Mouse (Mus musculus): ENCODE data around the gene Fmo4. TPM values are rescaled to one million over a fixed set of nuclear protein-coding genes. Genes with fewer than 3 reads are reported as not detected.
A peak's percentile ranks its signal among the peaks of the same experiment; 100 is the strongest.

Gene Fmo4
- polyA plus RNA-seq, 1 experiment: 28.0 TPM

DNA sequence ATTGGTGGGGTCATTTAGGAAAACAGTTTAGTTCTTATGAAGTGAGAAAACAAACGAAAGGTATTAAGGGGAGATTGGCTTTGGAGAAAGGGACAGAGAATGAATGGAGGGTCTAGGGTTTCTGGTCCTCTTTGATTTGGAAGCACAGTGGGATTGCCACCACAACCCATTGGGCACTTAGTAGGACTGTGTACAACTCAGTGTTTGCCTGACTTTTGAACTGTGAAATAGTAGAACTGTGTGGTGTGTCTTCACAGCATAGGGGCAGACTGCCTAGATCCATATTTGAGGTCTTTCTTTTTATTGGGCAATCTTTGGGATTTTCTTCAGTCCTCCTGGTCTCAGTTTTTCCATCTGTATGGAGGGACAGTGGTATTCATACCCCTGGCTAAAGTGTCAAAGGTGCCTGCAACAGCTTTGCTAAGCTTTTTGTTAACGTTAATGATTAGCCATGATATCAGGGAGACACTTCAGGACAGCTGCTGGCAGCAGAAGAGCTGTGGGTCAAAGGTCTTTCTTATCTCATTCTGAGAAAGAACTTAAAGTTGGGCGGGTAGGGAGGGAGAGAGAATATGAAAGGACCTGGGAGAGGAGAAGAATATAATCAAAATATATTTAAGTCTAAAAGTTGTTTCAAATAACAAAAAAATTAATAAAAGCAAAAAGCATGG lies 40.2 kb upstream of the Fmo4 start:
- DNase-seq: peak; percentile 80
- TF ChIP-seq CTCF (conservative IDR thresholded peaks at IDR 0.05; ENCODE audit: insufficient read depth, insufficient read length, low read depth, low read length) (no peak), POLR2A (IDR thresholded peaks at IDR 0.05; ENCODE audit: low read depth, low read length) (no peak)
- Histone ChIP-seq H3K27ac (ENCODE audit: insufficient read depth, low read depth, low read length) (peak overlapping the region; percentile 92), H3K27me3 (replicated peaks; ENCODE audit: control insufficient read depth, insufficient read depth, low read length) (no peaks in the 10 kb centered on the region), H3K36me3 (ENCODE audit: control insufficient read depth, insufficient read depth, low read length) (peaks cover 4% of the 10 kb centered on the region), H3K4me1 (ENCODE audit: control insufficient read depth, insufficient read depth, low read length) (peaks cover 14% of the 10 kb centered on the region; the same call in 1 of the 2 replicates), H3K4me3 (ENCODE audit: insufficient read depth, low read depth, low read length) (no peak overlapping the region)
- WGBS: 50% methylated on average over 3 of the region's 3 CpGs

DNA sequence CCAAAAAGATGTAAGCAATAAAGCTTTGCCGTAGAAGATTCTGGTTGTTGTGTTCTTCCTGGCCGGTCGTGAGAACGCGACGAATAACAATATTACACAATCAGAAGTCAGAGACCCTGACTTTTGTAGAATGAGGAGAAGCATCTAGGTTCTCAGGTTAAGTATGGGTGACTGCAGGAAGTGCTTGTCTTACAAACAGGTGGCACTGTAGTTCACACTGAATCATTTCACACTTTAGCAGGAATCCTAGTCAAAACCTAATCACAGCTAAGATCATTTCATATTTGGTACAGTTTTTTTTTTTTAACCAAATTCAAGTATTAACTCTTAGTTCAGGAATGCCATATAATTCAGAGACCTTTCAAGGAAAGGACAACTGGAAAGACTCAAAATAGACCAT lies 33.8 kb upstream of the Fmo4 start:
- Histone ChIP-seq H3K27ac (ENCODE audit: insufficient read depth, low read depth, low read length) (no peak overlapping the region), H3K36me3 (ENCODE audit: control insufficient read depth, insufficient read depth, low read length) (peaks cover 6% of the 10 kb centered on the region), H3K27me3 (replicated peaks; ENCODE audit: control insufficient read depth, insufficient read depth, low read length) (no peaks in the 10 kb centered on the region), H3K4me3 (ENCODE audit: insufficient read depth, low read depth, low read length) (no peak overlapping the region), H3K4me1 (ENCODE audit: control insufficient read depth, insufficient read depth, low read length) (peaks cover 2% of the 10 kb centered on the region; the same call in 1 of the 2 replicates)
- TF ChIP-seq POLR2A (IDR thresholded peaks at IDR 0.05; ENCODE audit: low read depth, low read length) (no peak), CTCF (conservative IDR thresholded peaks at IDR 0.05; ENCODE audit: insufficient read depth, insufficient read length, low read depth, low read length) (no peak)
- WGBS: 98% methylated on average over 6 of the region's 6 CpGs
- no peak for DNase-seq

DNA sequence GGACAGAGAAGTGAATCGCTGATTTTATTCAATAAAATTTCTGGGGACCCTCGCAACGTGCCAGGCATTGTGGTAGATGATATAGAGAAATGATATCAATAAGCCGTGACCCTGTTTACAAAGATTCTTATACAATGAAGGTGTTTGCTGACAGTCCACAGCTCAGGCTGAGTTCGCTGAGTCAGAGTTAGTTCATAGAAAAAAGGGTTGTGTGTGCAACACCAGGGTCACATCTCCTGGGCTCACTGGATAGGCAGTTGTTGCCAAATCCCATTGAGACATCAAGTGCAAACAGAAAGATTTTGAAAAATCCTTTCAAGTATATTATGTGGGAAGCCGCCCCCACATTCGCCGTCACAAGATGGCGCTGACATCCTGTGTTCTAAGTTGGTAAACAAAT lies 26.4 kb upstream of the Fmo4 start:
- WGBS: 94% methylated on average over 9 of the region's 9 CpGs
- no peak for DNase-seq
- Histone ChIP-seq H3K4me3 (ENCODE audit: insufficient read depth, low read depth, low read length) (no peak overlapping the region), H3K36me3 (ENCODE audit: control insufficient read depth, insufficient read depth, low read length) (no peaks in the 10 kb centered on the region; the same call in 1 of the 2 replicates), H3K27ac (ENCODE audit: insufficient read depth, low read depth, low read length) (no peak overlapping the region), H3K4me1 (ENCODE audit: control insufficient read depth, insufficient read depth, low read length) (no peaks in the 10 kb centered on the region; the same call in 1 of the 2 replicates), H3K27me3 (replicated peaks; ENCODE audit: control insufficient read depth, insufficient read depth, low read length) (no peaks in the 10 kb centered on the region)
- no peak for TF ChIP-seq CTCF (conservative IDR thresholded peaks at IDR 0.05; ENCODE audit: insufficient read depth, insufficient read length, low read depth, low read length)
- TF ChIP-seq POLR2A (IDR thresholded peaks at IDR 0.05; ENCODE audit: low read depth, low read length): no peak

DNA sequence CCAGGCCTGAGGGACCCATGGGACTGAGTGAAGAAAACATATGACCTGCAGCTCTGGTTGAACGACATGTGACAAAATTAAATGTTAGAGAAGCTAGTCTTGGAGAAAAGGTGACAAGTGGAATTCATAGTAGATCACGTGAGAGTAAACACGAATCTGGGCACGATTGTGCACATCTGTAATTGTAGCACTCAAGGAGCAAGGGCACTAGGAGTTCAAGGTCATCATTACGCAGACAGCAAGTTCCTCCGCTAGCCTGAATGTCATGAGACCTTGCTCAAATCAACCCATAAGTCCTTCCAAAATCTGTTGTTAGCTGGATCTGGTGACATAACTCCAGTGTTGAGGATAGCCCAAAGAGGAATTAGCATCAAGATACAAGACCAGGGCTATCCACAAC lies 25.2 kb upstream of the Fmo4 start:
- no peaks in the 10 kb centered on the region for H3K27me3 ChIP-seq (replicated peaks; ENCODE audit: control insufficient read depth, insufficient read depth, low read length)
- no peaks in the 10 kb centered on the region; the same call in 1 of the 2 replicates for H3K4me1 ChIP-seq (ENCODE audit: control insufficient read depth, insufficient read depth, low read length)
- DNase-seq: no peak
- TF ChIP-seq POLR2A (IDR thresholded peaks at IDR 0.05; ENCODE audit: low read depth, low read length) (no peak), CTCF (conservative IDR thresholded peaks at IDR 0.05; ENCODE audit: insufficient read depth, insufficient read length, low read depth, low read length) (no peak)
- H3K4me3 ChIP-seq (ENCODE audit: insufficient read depth, low read depth, low read length): no peak overlapping the region
- no peak overlapping the region for H3K27ac ChIP-seq (ENCODE audit: insufficient read depth, low read depth, low read length)
- H3K36me3 ChIP-seq (ENCODE audit: control insufficient read depth, insufficient read depth, low read length): no peaks in the 10 kb centered on the region; the same call in 1 of the 2 replicates
- WGBS: 88% methylated on average over 6 of the region's 6 CpGs

DNA sequence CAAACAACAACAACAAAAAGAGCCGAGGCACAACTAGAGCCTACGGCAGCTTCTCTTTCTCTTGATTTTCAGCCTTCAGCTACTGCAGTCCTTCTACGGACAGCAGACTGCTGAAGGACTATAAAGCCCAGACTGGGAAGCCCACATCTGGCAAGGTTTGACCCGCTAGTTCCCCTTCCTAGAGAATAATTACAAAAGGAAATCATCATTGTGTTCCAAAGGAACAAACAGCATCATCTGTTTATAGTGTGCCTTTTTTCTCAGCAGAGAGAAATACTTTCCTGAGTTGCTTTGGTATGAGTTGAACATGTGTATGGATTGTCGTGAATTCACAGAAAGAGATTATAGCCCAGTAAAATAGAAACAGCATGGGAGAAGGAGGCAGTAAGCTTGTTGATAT lies 20.6 kb upstream of the Fmo4 start:
- Histone ChIP-seq H3K36me3 (ENCODE audit: control insufficient read depth, insufficient read depth, low read length) (peaks cover 7% of the 10 kb centered on the region), H3K4me3 (ENCODE audit: insufficient read depth, low read depth, low read length) (no peak overlapping the region), H3K27me3 (replicated peaks; ENCODE audit: control insufficient read depth, insufficient read depth, low read length) (no peaks in the 10 kb centered on the region), H3K27ac (ENCODE audit: insufficient read depth, low read depth, low read length) (no peak overlapping the region), H3K4me1 (ENCODE audit: control insufficient read depth, insufficient read depth, low read length) (no peaks in the 10 kb centered on the region; the same call in 1 of the 2 replicates)
- no peak for TF ChIP-seq CTCF (conservative IDR thresholded peaks at IDR 0.05; ENCODE audit: insufficient read depth, insufficient read length, low read depth, low read length)
- TF ChIP-seq POLR2A (IDR thresholded peaks at IDR 0.05; ENCODE audit: low read depth, low read length): no peak
- WGBS: 76% methylated on average over 5 of the region's 5 CpGs
- DNase-seq: no peak

DNA sequence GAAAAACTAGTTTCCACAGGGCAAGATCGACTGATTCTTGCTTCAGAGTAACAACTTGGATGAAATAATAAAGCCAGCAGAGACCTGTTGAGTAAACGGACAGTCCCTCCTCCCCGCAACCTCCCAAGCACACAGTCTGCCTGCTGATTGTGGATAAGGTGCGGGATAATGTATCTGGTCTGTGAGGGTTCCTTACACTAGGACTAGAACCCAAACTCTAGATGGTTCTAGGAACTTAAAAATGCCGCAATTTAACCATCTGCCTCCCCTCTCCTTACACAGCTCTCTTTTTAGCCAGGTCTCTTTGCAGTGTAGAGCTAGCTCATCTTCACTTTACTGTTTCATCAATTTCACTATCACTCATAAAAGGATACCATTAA lies 18.8 kb upstream of the Fmo4 start:
- no peak overlapping the region for H3K27ac ChIP-seq (ENCODE audit: insufficient read depth, low read depth, low read length)
- TF ChIP-seq CTCF (conservative IDR thresholded peaks at IDR 0.05; ENCODE audit: insufficient read depth, insufficient read length, low read depth, low read length) (no peak), POLR2A (IDR thresholded peaks at IDR 0.05; ENCODE audit: low read depth, low read length) (no peak)
- WGBS: 68% methylated on average over 5 of the region's 5 CpGs
- no peaks in the 10 kb centered on the region for H3K27me3 ChIP-seq (replicated peaks; ENCODE audit: control insufficient read depth, insufficient read depth, low read length)
- DNase-seq: no peak
- H3K36me3 ChIP-seq (ENCODE audit: control insufficient read depth, insufficient read depth, low read length): peaks cover 7% of the 10 kb centered on the region
- no peaks in the 10 kb centered on the region for H3K4me1 ChIP-seq (ENCODE audit: control insufficient read depth, insufficient read depth, low read length)
- H3K4me3 ChIP-seq (ENCODE audit: insufficient read depth, low read depth, low read length): no peak overlapping the region

DNA sequence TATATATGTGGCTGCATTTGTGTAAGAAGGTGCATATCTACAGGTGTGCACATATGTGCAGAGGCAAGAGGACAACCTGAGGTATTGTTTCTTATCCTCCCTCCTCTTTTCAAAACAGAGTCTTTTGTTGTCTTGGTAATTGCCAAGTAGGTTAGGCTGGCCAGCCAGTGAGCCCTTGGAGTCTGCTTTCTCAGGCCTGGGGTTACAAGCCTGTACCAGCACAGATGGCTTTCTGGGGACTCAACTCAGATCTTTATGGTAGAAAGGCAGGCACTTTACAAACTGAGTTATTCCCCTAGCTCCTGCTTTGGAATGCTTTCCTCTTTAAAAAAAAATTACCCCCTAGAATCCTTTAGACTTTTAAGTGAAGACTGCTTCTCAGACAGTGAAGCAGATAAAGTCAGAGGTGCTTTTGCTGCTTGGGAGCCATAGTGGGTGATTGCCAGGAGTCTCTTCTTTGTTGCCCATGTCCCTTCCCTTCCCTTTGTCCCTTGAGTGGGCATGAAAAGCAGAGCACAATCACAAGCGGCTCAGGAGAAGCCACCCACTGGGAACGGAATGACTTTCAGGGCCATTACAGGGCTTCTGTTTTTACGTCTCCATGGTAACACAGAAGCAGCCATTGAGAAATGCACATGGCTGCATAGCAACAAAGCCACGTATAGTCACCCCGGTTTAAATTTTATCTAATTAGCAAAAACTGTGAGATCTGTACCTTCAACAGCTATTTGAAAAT lies 18.2 kb upstream of the Fmo4 start:
- H3K4me1 ChIP-seq (ENCODE audit: control insufficient read depth, insufficient read depth, low read length): no peaks in the 10 kb centered on the region
- no peaks in the 10 kb centered on the region for H3K27me3 ChIP-seq (replicated peaks; ENCODE audit: control insufficient read depth, insufficient read depth, low read length)
- DNase-seq: no peak
- TF ChIP-seq CTCF (conservative IDR thresholded peaks at IDR 0.05; ENCODE audit: insufficient read depth, insufficient read length, low read depth, low read length): no peak
- TF ChIP-seq POLR2A (IDR thresholded peaks at IDR 0.05; ENCODE audit: low read depth, low read length): no peak
- WGBS: 29% methylated on average over 5 of the region's 5 CpGs
- H3K36me3 ChIP-seq (ENCODE audit: control insufficient read depth, insufficient read depth, low read length): peaks cover 7% of the 10 kb centered on the region
- no peak overlapping the region for H3K27ac ChIP-seq (ENCODE audit: insufficient read depth, low read depth, low read length)
- no peak overlapping the region for H3K4me3 ChIP-seq (ENCODE audit: insufficient read depth, low read depth, low read length)
